Mouse (Mus musculus) kidney, embryonic 16.5 days (tissue): ENCODE results near the gene Ccnd2. TPM values are rescaled to one million over a fixed set of nuclear protein-coding genes. Genes with fewer than 3 reads are reported as not detected.

ENCODE experiments used
- ATAC-seq: fragments of 200-750 bp; cut with Nextera tagmentation; 2 replicates; pipeline ENCODE4 v1.8.0; 2017; ENCODE audit warnings: moderate TSS enrichment; ENCODE audit not compliant: low FRiP score, low TSS enrichment
- H3K27ac ChIP-seq: fragments of 300-500 bp; sonication (generic); 2 replicates; pipeline ENCODE4 v1.5.1; 2014; ENCODE audit warnings: low read length
- H3K27me3 ChIP-seq: fragments of 300-500 bp; sonication (generic); 2 replicates; pipeline ENCODE4 v1.6.1; 2014; ENCODE audit warnings: low read length, control low read depth, mixed read lengths; ENCODE audit not compliant: insufficient read depth
- H3K36me3 ChIP-seq: fragments of 300-500 bp; sonication (generic); 2 replicates; pipeline ENCODE4 v1.6.1; 2014; ENCODE audit warnings: low read length, control low read depth, mixed read lengths; ENCODE audit not compliant: insufficient read depth
- H3K4me1 ChIP-seq: fragments of 300-500 bp; sonication (generic); 2 replicates; pipeline ENCODE4 v1.6.1; 2014; ENCODE audit warnings: low read length, control low read depth, mixed read lengths; ENCODE audit not compliant: insufficient read depth
- H3K4me2 ChIP-seq: fragments of 300-500 bp; sonication (generic); replicated peaks from 2 replicates; pipeline ENCODE4 v1.6.1; 2014; ENCODE audit warnings: low read depth, low read length
- H3K4me3 ChIP-seq: fragments of 300-500 bp; sonication (generic); 2 replicates; pipeline ENCODE4 v1.5.1; 2014; ENCODE audit warnings: mild to moderate bottlenecking, low read length
- H3K9ac ChIP-seq: fragments of 300-500 bp; sonication (generic); replicated peaks from 2 replicates; pipeline ENCODE4 v1.6.1; 2014; ENCODE audit warnings: low read length
- H3K9me3 ChIP-seq: fragments of 300-500 bp; sonication (generic); 2 replicates; pipeline ENCODE4 v1.6.1; 2016; ENCODE audit warnings: low read length, control low read depth
- WGBS: fragments of 180-500 bp; shearing (Covaris S2); extraction: QIAGEN DNeasy Blood & Tissue Kit; methylation state at CpG from one replicate; pipeline ENCODE4 v1.1.7; 2014; 5-methylcytosine and 5-hydroxymethylcytosine counted together
- polyA plus RNA-seq: library from polyadenylated mRNA; unstranded; fragments of >200 nt; fragmentation: Nextera tagmentation; extraction: Ambion mirVana; gene quantifications from 2 replicates; pipeline ENCODE4 v1.2.1, GENCODE M21; 2015

The Ccnd2 gene
- polyA plus RNA-seq, 1 experiment from 2014 or later: 600 TPM

DNA sequence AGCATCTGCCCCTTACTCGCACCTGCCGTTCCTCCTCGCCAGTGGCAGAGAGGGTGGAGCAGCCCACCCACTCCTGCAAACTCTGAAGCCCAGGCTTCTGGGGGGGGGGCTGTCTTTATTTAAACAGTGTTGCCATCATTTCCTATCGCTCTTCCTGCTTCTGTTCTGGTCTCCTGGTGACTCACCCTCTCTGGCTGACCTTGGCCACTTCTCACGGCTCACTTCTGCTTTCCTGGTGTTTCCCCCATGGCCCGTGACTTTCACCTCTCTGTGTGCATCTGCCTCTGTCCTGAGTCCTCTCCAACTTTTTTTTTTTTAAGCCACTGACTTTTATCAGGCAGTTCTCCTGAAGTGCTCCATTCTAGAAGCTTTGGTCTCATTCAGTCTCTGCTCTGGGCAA, 10.8 kb upstream of the Ccnd2 start:
- Histone ChIP-seq H3K36me3 (no peaks in the 10 kb centered on the region), H3K4me1 (no peaks in the 10 kb centered on the region), H3K27me3 (0 out of 2 replicates have a peak, but pooled peaks cover under 1% of the 10 kb centered on the region), H3K27ac (no peak overlapping the region), H3K4me2 (no peak overlapping the region), H3K4me3 (no peak overlapping the region), H3K9ac (no peak overlapping the region), H3K9me3 (no peaks in the 10 kb centered on the region)
- 47% methylated on average over 6 of the region's 6 CpGs for WGBS
- no peak for ATAC-seq

- Histone ChIP-seq H3K27me3 (0 out of 2 replicates have a peak, but pooled peaks cover 8% of the 10 kb centered on the region), H3K4me2 (no peak overlapping the region), H3K27ac (no peak overlapping the region), H3K4me3 (no peak overlapping the region), H3K4me1 (peaks cover 23% of the 10 kb centered on the region), H3K36me3 (no peaks in the 10 kb centered on the region), H3K9me3 (no peaks in the 10 kb centered on the region), H3K9ac (no peak overlapping the region)
- ATAC-seq: no peak
- WGBS: 69% methylated on average over 1 of the region's 1 CpGs
These were observed 5.3 kb upstream of the Ccnd2 start for GRCm38 (mm10) chr6:127157321-127157720.

DNA sequence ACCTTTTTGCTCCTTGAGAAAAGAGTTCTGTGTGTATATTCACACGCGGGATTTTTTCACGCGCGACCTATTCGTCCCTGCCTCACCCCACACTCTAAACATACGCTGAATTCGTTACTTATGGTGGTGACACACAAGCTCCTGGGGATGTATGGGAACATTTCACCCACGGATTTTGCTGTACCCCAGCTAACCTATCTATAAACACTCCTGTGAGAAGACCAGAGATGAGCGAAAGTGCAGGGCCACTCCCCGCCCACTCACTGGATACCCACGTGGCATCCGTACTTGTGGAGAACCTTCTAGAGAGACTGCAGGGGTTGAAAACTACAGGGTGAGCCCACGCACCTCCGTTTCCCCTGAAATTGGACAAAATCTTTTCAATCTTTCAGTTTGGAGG, 3.5 kb upstream of the Ccnd2 start:
- 0 out of 2 replicates have a peak, but pooled peaks cover 8% of the 10 kb centered on the region for H3K27me3 ChIP-seq

GRCm38 (mm10) chr6:127154708-127155268, 2.8 kb upstream of the Ccnd2 start:
- WGBS: under 1% methylated on average over 31 of the region's 34 CpGs
- 0 out of 2 replicates have a peak, but pooled peaks have one; percentile 3 for ATAC-seq
- Histone ChIP-seq H3K27ac (peak overlapping the region; percentile 93), H3K4me3 (peak overlapping the region; percentile 78), H3K9ac (peak overlapping the region; percentile 69), H3K4me2 (peak overlapping the region; percentile 79), H3K9me3 (no peaks in the 10 kb centered on the region), H3K27me3 (0 out of 2 replicates have a peak, but pooled peaks cover 8% of the 10 kb centered on the region), H3K36me3 (no peaks in the 10 kb centered on the region), H3K4me1 (peaks cover 35% of the 10 kb centered on the region)

More for the DNA sequence above, 3.5 kb upstream of the Ccnd2 start:
- no peaks in the 10 kb centered on the region for H3K9me3 ChIP-seq
- no peaks in the 10 kb centered on the region for H3K36me3 ChIP-seq
- H3K4me2 ChIP-seq: peak overlapping the region; percentile 79
- H3K4me1 ChIP-seq: peaks cover 35% of the 10 kb centered on the region
- ATAC-seq: no peak
- peak overlapping the region; percentile 93; the same call in 1 of the 2 replicates for H3K27ac ChIP-seq
- WGBS: under 1% methylated on average over 15 of the region's 15 CpGs
- H3K4me3 ChIP-seq: peak overlapping the region; percentile 78
- peak overlapping the region; percentile 69 for H3K9ac ChIP-seq

DNA sequence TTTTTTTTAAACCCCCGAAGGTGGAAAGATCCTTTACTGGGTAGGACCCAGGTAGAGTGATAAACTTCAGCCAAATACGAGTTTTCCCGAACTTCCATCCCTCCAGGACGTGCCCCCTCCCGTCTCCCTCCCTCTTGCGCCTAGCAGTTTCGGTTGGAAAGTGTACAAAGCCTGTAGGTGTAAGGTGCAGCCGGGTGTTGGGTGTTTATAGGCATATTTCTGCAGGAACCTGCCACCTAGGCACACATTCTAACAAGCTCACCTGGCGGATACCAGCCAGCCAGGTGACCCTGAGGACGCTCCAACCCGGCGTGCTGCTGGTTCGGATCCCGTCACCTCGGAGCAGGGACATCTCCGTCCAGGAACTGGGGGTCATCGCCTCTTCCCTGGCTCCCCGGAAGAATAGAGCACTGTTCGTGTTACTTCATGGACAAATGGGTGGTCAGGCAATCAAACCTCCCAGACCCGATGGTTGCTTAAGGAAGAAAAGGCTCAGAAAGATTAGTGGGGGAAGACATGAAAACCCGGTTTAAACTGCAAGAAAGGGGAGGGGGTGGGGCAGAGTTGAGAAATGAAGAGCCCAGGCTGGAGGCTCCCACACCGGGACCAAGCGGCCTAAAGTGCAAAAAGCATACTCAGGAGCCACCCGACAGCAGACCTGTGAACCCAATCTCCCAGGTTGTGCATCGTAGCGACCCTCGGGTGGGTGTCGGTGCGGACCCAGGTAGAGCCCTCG, 2.1 kb upstream of the Ccnd2 start:
- H3K9me3 ChIP-seq: no peaks in the 10 kb centered on the region
- H3K27ac ChIP-seq: peak overlapping the region; percentile 93
- H3K36me3 ChIP-seq: no peaks in the 10 kb centered on the region
- H3K4me3 ChIP-seq: peak overlapping the region; percentile 78
- H3K27me3 ChIP-seq: 0 out of 2 replicates have a peak, but pooled peaks cover 8% of the 10 kb centered on the region
- H3K4me1 ChIP-seq: peaks cover 35% of the 10 kb centered on the region
- ATAC-seq: no peak
- WGBS: under 1% methylated on average over 30 of the region's 30 CpGs
- H3K9ac ChIP-seq: peak overlapping the region; percentile 69
- H3K4me2 ChIP-seq: peak overlapping the region; percentile 79

- Histone ChIP-seq H3K9me3 (no peaks in the 10 kb centered on the region), H3K4me1 (peaks cover 35% of the 10 kb centered on the region), H3K9ac (peak overlapping the region; percentile 69), H3K4me2 (peak overlapping the region; percentile 79), H3K36me3 (no peaks in the 10 kb centered on the region), H3K27me3 (0 out of 2 replicates have a peak, but pooled peaks cover 8% of the 10 kb centered on the region), H3K27ac (peak overlapping the region; percentile 93), H3K4me3 (peak overlapping the region; percentile 78)
- ATAC-seq: 0 out of 2 replicates have a peak, but pooled peaks have one; percentile 5
- under 1% methylated on average over 25 of the region's 28 CpGs for WGBS
These were observed 1.4 kb upstream of the Ccnd2 start for GRCm38 (mm10) chr6:127153296-127153800.

- under 1% methylated on average over 29 of the region's 29 CpGs for WGBS
These were observed 358 bp downstream of the Ccnd2 start for GRCm38 (mm10) chr6:127151565-127152105.

DNA sequence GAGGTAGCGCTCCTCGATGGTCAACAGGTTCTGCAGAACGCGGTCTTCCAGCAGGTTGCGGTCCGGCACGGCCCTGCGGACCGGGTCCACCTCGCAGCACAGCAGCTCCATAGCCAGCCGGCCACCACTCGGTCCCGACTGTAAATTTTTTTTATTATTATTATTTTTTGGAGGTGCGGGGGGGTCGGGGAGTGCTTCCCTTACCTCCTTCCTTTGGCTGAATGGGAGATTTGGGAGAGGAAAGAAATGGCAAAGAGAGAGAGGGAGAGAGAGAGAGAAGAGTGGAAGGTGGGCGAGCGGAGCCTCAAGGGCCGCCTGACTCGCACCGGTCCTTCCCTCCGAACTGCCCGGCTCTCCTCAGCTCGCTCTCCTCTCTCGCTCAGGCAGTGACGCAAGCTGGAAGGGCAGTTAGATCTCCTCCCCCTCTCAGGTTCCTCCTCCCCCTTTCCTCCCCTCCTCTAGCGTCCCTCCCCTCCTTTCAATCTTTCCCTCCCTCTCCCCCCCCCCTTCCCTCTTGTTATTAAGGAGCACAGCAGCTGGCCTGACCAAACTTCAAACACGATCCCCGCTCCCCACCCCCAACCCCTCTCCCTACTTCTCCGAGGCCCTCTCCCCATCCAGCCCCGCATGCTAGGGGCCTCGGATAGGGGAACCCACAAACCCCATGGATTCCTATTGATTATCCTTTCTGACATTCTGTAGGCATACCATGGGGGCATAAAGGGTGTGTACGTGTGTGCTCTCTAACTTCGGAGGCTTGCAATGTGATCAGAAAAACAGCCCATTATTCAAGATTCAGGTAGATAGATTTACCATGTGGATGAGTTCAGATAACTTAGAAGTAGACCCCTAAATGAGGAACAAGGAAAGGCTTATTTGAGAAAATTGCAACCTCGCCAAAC, 1.1 kb downstream of the Ccnd2 start:
- WGBS: 0% methylated on average over 34 of the region's 34 CpGs
- Histone ChIP-seq H3K36me3 (peaks cover 6% of the 10 kb centered on the region; the same call in 1 of the 2 replicates), H3K4me2 (peak overlapping the region; percentile 79), H3K4me3 (peak overlapping the region; percentile 78), H3K9ac (peak overlapping the region; percentile 89), H3K27me3 (no peaks in the 10 kb centered on the region), H3K4me1 (peaks cover 35% of the 10 kb centered on the region), H3K27ac (peak overlapping the region; percentile 89), H3K9me3 (no peaks in the 10 kb centered on the region)
- peak; percentile 50; the same call in 1 of the 2 replicates for ATAC-seq

More at GRCm38 (mm10) chr6:127151565-127152105, 358 bp downstream of the Ccnd2 start:
- no peaks in the 10 kb centered on the region for H3K9me3 ChIP-seq
- H3K9ac ChIP-seq: peak overlapping the region; percentile 58
- peak; percentile 4 for ATAC-seq
- H3K4me1 ChIP-seq: peaks cover 35% of the 10 kb centered on the region
- no peaks in the 10 kb centered on the region for H3K27me3 ChIP-seq
- H3K27ac ChIP-seq: peak overlapping the region; percentile 89
- peak overlapping the region; percentile 79 for H3K4me2 ChIP-seq
- H3K4me3 ChIP-seq: peak overlapping the region; percentile 78
- peaks cover 3% of the 10 kb centered on the region; the same call in 1 of the 2 replicates for H3K36me3 ChIP-seq
